Mouse (Mus musculus) heart, embryonic 15.5 days (tissue): Measurements from ENCODE around the gene Ppm1h. TPM values are rescaled to one million over a fixed set of nuclear protein-coding genes. Genes with fewer than 3 reads are reported as not detected.

ENCODE experiments used
- ATAC-seq: fragments of 200-750 bp; cut with Nextera tagmentation; replicated peaks from 2 replicates; pipeline ENCODE4 v1.8.0; 2017; ENCODE audit warnings: low read depth, moderate TSS enrichment; ENCODE audit not compliant: insufficient number of reproducible peaks, insufficient read depth, low FRiP score
- H3K27ac ChIP-seq: fragments of 300-500 bp; sonication (generic); 2 replicates; pipeline ENCODE4 v1.5.1; 2015; ENCODE audit warnings: mild to moderate bottlenecking, inconsistent platforms
- H3K27me3 ChIP-seq: fragments of 300-500 bp; sonication (generic); 2 replicates; pipeline ENCODE4 v1.6.1; 2015; ENCODE audit warnings: inconsistent platforms
- H3K36me3 ChIP-seq: fragments of 300-500 bp; sonication (generic); 2 replicates; pipeline ENCODE4 v1.6.1; 2015; ENCODE audit warnings: mild to moderate bottlenecking, inconsistent platforms
- H3K4me1 ChIP-seq: fragments of 300-500 bp; sonication (generic); replicated peaks from 2 replicates; pipeline ENCODE4 v1.6.1; 2015; ENCODE audit warnings: inconsistent platforms
- H3K4me2 ChIP-seq: fragments of 300-500 bp; sonication (generic); 2 replicates; pipeline ENCODE4 v1.6.1; 2015; ENCODE audit warnings: inconsistent platforms, mild to moderate bottlenecking, moderate library complexity
- H3K4me3 ChIP-seq: fragments of 300-500 bp; sonication (generic); 2 replicates; pipeline ENCODE4 v1.5.1; 2015; ENCODE audit warnings: mild to moderate bottlenecking, inconsistent platforms
- H3K9ac ChIP-seq: fragments of 300-500 bp; sonication (generic); 2 replicates; pipeline ENCODE4 v1.6.1; 2015; ENCODE audit warnings: mild to moderate bottlenecking, inconsistent platforms
- H3K9me3 ChIP-seq: fragments of 300-500 bp; sonication (generic); replicated peaks from 2 replicates; pipeline ENCODE4 v1.6.1; 2016; ENCODE audit warnings: inconsistent platforms
- WGBS: fragments of 180-500 bp; shearing (Covaris S2); methylation state at CpG from one replicate; pipeline ENCODE4 v1.1.7; 2015; ENCODE audit warnings: mixed read lengths; 5-methylcytosine and 5-hydroxymethylcytosine counted together
- polyA plus RNA-seq: library from polyadenylated mRNA; unstranded; fragments of >200 nt; fragmentation: Nextera tagmentation; extraction: Ambion mirVana; gene quantifications from 2 replicates; pipeline ENCODE4 v1.2.1, GENCODE M21; 2015

Ppm1h gene
- polyA plus RNA-seq, 1 experiment from 2014 or later: 4.2 TPM

- no peak overlapping the region for H3K27ac ChIP-seq
- H3K9ac ChIP-seq: no peak overlapping the region
- H3K36me3 ChIP-seq: no peaks in the 10 kb centered on the region
- 0 out of 2 replicates have a peak, but pooled peaks cover 2% of the 10 kb centered on the region for H3K4me1 ChIP-seq
- ATAC-seq: no peak
- no peak overlapping the region for H3K4me2 ChIP-seq
- no peaks in the 10 kb centered on the region for H3K9me3 ChIP-seq
- WGBS: 80% methylated on average over 6 of the region's 6 CpGs
- H3K4me3 ChIP-seq: no peak overlapping the region
- no peaks in the 10 kb centered on the region for H3K27me3 ChIP-seq
Measured at GRCm38 (mm10) chr10:122705457-122705856, 26.9 kb downstream of the Ppm1h start.

DNA sequence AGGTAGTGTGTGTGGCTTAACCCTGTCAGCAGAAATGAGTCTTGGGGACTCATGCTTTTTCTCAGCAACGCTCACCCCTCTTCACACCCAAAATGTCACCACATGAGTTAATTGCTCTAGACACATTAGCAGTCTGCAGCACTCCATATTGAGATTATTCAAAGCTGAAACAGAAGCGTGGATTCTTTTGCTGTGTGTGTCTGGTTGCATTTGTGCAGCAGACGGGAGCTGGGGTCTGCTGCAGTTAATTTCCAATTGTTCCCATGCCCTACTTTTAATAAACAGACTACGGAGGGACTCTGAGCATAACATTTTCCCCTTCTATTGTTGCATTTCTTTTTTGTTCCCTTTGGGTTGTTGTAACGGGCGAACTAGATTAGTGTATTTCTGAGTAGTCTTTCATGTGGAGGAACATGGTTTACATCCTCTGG lies 32.8 kb downstream of the Ppm1h start:
- 76% methylated on average over 6 of the region's 6 CpGs for WGBS

GRCm38 (mm10) chr10:122712307-122712706 lies 33.7 kb downstream of the Ppm1h start:
- Histone ChIP-seq H3K27me3 (no peaks in the 10 kb centered on the region), H3K27ac (no peak overlapping the region), H3K4me3 (no peak overlapping the region), H3K9me3 (no peaks in the 10 kb centered on the region), H3K4me2 (no peak overlapping the region), H3K36me3 (no peaks in the 10 kb centered on the region), H3K9ac (no peak overlapping the region), H3K4me1 (peaks cover 5% of the 10 kb centered on the region; the same call in 1 of the 2 replicates)
- no peak for ATAC-seq
- 67% methylated on average over 5 of the region's 5 CpGs for WGBS

More for the DNA sequence above, 32.8 kb downstream of the Ppm1h start:
- peaks cover under 1% of the 10 kb centered on the region; the same call in 1 of the 2 replicates for H3K4me1 ChIP-seq
- no peak overlapping the region for H3K4me3 ChIP-seq
- no peaks in the 10 kb centered on the region for H3K9me3 ChIP-seq
- no peak for ATAC-seq
- no peak overlapping the region for H3K4me2 ChIP-seq
- H3K9ac ChIP-seq: no peak overlapping the region
- H3K36me3 ChIP-seq: no peaks in the 10 kb centered on the region
- H3K27ac ChIP-seq: no peak overlapping the region
- H3K27me3 ChIP-seq: no peaks in the 10 kb centered on the region

- Histone ChIP-seq H3K4me3 (no peak overlapping the region), H3K27me3 (no peaks in the 10 kb centered on the region), H3K36me3 (no peaks in the 10 kb centered on the region), H3K4me2 (no peak overlapping the region), H3K9ac (no peak overlapping the region), H3K9me3 (no peaks in the 10 kb centered on the region), H3K4me1 (peaks cover 9% of the 10 kb centered on the region), H3K27ac (no peak overlapping the region)
- WGBS: 71% methylated on average over 12 of the region's 12 CpGs
- ATAC-seq: no peak
Measured at GRCm38 (mm10) chr10:122715856-122716255, 37.3 kb downstream of the Ppm1h start.

DNA sequence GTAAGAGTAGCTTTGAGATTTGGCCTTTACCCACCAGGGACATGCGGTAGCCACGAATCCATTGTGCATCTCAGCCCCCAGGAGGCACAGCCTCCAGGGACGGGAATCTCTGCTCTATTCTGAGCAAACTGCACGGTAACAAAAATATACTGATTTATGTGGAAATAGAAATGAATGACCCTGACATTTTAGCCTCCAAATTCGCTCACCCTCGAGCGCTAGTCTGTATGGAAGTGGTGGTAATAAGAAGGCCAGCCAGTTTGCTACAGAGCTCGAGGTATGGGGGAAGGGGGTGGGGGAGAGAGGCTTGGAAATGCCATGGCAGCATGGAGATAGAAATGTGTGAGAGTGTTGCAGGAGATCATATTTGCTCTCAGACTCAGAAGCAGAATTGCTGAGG lies 37.7 kb downstream of the Ppm1h start:
- Histone ChIP-seq H3K9me3 (no peaks in the 10 kb centered on the region), H3K9ac (no peak overlapping the region), H3K4me2 (no peak overlapping the region), H3K4me3 (no peak overlapping the region), H3K4me1 (peaks cover 9% of the 10 kb centered on the region), H3K36me3 (no peaks in the 10 kb centered on the region), H3K27ac (no peak overlapping the region), H3K27me3 (no peaks in the 10 kb centered on the region)
- 66% methylated on average over 8 of the region's 8 CpGs for WGBS
- no peak for ATAC-seq

- ATAC-seq: no peak
- Histone ChIP-seq H3K4me2 (no peak overlapping the region), H3K4me1 (peaks cover 9% of the 10 kb centered on the region), H3K27ac (no peak overlapping the region), H3K9ac (no peak overlapping the region), H3K9me3 (no peaks in the 10 kb centered on the region), H3K4me3 (no peak overlapping the region), H3K36me3 (no peaks in the 10 kb centered on the region), H3K27me3 (no peaks in the 10 kb centered on the region)
- 70% methylated on average over 14 of the region's 14 CpGs for WGBS
Measured at GRCm38 (mm10) chr10:122716739-122717474, 38.3 kb downstream of the Ppm1h start.

- Histone ChIP-seq H3K36me3 (no peaks in the 10 kb centered on the region), H3K9ac (no peak overlapping the region), H3K27me3 (no peaks in the 10 kb centered on the region), H3K9me3 (no peaks in the 10 kb centered on the region), H3K4me1 (peaks cover 9% of the 10 kb centered on the region), H3K27ac (no peak overlapping the region), H3K4me3 (no peak overlapping the region), H3K4me2 (no peak overlapping the region)
- 70% methylated on average over 14 of the region's 14 CpGs for WGBS
- no peak for ATAC-seq
Measured at GRCm38 (mm10) chr10:122717754-122718415, 39.3 kb downstream of the Ppm1h start.

- ATAC-seq: no peak
- Histone ChIP-seq H3K27me3 (no peaks in the 10 kb centered on the region), H3K9me3 (no peaks in the 10 kb centered on the region)
Measured at GRCm38 (mm10) chr10:122718951-122719350, 40.4 kb downstream of the Ppm1h start.

DNA sequence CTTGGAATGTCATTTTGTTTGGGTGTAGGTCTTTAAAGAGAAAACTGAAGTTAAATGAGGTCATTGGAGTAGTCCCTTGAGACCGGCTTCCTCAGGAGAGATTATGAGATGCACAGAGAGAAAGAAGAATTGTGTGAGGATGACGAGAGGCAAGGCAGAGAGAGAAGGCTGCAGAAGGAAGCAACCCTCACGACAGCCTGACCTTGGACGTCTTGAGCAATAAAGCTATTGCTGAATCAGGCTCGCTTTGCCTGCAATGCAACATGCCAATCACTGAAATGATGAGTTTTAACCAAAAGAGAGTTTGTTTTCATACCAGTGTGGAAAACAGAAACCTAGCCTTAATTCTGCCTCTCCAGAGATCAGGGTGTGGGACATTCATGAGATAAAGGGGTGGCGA lies 43.5 kb downstream of the Ppm1h start:
- H3K36me3 ChIP-seq: no peaks in the 10 kb centered on the region
- H3K4me2 ChIP-seq: no peak overlapping the region
- peaks cover 3% of the 10 kb centered on the region for H3K4me1 ChIP-seq
- no peak for ATAC-seq
- WGBS: 75% methylated on average over 6 of the region's 6 CpGs
- H3K4me3 ChIP-seq: no peak overlapping the region
- no peak overlapping the region for H3K9ac ChIP-seq
- H3K9me3 ChIP-seq: no peaks in the 10 kb centered on the region
- no peak overlapping the region for H3K27ac ChIP-seq
- no peaks in the 10 kb centered on the region for H3K27me3 ChIP-seq

More at GRCm38 (mm10) chr10:122718951-122719350, 40.4 kb downstream of the Ppm1h start:
- Histone ChIP-seq H3K4me1 (peaks cover 9% of the 10 kb centered on the region), H3K9ac (no peak overlapping the region), H3K4me2 (no peak overlapping the region), H3K4me3 (no peak overlapping the region), H3K36me3 (no peaks in the 10 kb centered on the region), H3K27ac (no peak overlapping the region)
- WGBS: 65% methylated on average over 7 of the region's 7 CpGs

DNA sequence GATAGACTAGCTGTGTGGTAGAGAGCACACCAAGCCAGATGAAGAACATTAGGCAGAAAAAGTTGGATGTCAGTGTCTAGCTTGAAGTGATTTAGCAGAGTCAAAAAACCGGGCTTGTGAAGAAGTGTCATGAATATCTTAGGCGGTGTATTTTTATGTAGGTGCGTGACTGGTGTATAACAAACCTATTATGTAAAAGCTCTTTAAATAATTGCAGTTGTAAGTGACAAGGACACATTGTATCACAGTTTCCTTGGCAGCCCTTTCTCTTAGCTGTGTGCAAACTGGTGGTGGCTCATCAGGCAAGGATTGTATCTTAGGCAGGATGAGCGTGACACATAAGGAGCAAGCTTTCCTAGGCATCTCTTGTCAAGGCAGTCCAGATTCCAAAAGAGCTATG lies 46.1 kb downstream of the Ppm1h start:
- H3K9ac ChIP-seq: no peak overlapping the region
- H3K27me3 ChIP-seq: no peaks in the 10 kb centered on the region
- WGBS: 71% methylated on average over 4 of the region's 4 CpGs
- H3K4me3 ChIP-seq: no peak overlapping the region
- H3K27ac ChIP-seq: no peak overlapping the region
- no peak for ATAC-seq
- no peaks in the 10 kb centered on the region for H3K4me1 ChIP-seq
- no peak overlapping the region for H3K4me2 ChIP-seq
- no peaks in the 10 kb centered on the region for H3K9me3 ChIP-seq
- no peaks in the 10 kb centered on the region for H3K36me3 ChIP-seq

- no peak overlapping the region for H3K27ac ChIP-seq
- H3K4me1 ChIP-seq: no peaks in the 10 kb centered on the region
- no peak overlapping the region for H3K4me3 ChIP-seq
- no peak overlapping the region for H3K9ac ChIP-seq
- H3K9me3 ChIP-seq: no peaks in the 10 kb centered on the region
- H3K4me2 ChIP-seq: no peak overlapping the region
- no peaks in the 10 kb centered on the region for H3K36me3 ChIP-seq
- 30% methylated on average over 4 of the region's 4 CpGs for WGBS
- H3K27me3 ChIP-seq: no peaks in the 10 kb centered on the region
- no peak for ATAC-seq
Measured at GRCm38 (mm10) chr10:122727228-122727627, 48.7 kb downstream of the Ppm1h start.

DNA sequence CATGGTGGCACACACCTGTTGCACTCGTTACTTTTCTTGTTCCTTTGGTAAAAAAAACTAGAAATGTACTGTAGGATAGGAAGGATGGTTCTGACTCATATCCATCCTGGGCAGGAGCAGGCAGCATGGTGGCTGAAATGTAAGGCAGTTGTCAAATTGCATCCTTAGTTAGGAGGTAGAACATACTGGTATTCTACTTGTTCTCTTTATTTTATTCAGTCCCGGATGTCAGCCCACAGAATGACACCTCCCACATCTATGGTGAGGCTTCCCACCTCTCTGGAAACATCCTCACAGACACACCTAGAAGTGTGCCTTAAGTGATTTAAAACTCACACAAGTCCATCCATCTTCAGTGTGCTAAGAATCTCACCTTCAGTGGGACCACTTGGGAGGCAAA lies 49.6 kb downstream of the Ppm1h start:
- Histone ChIP-seq H3K27me3 (no peaks in the 10 kb centered on the region), H3K4me2 (no peak overlapping the region), H3K4me1 (no peaks in the 10 kb centered on the region), H3K4me3 (no peak overlapping the region), H3K27ac (no peak overlapping the region), H3K9me3 (no peaks in the 10 kb centered on the region), H3K36me3 (no peaks in the 10 kb centered on the region), H3K9ac (no peak overlapping the region)
- ATAC-seq: no peak
- 85% methylated on average over 2 of the region's 2 CpGs for WGBS
